ENCODE assay signal across 18 mouse cellular contexts in genomic region chr1:79678117-79678684, GRCm38 (mm10). TPM values are rescaled to one million over a fixed set of nuclear protein-coding genes. Genes with fewer than 3 reads are reported as not detected.
"Had no signal": no experiment of that assay in that cellular context is flagged by ENCODE, and none has a peak within 500 bp of the region (broad histone marks: within the 10 kb centered on the region; RNA-seq: fewer than 3 reads in every experiment).

No protein-coding gene starts in this region.

- ATAC-seq: midbrain, embryonic 13.5 days; midbrain, embryonic 16.5 days had no signal

- H3K4me2 ChIP-seq: liver, embryonic 13.5 days; midbrain, embryonic 13.5 days; neural tube, embryonic 13.5 days; stomach, embryonic 15.5 days had no signal

- H3K4me3 ChIP-seq: left cerebral cortex, adult 2 months; liver, embryonic 13.5 days; megakaryocyte, embryonic 14.5 days; midbrain, embryonic 10.5 days; midbrain, embryonic 13.5 days; myocyte; neural tube, embryonic 13.5 days; stomach, embryonic 15.5 days had no signal

- DNase-seq: kidney, adult 11 months; kidney, postnatal 25 days; layer of hippocampus, postnatal 36 days; liver, embryonic 13.5 days; lung, postnatal 36 days; retina, postnatal 1 day; right cerebral cortex, postnatal 25 days; spleen, adult 18-20 months; thymus, postnatal 25 days had no signal

- H3K4me1 ChIP-seq: liver, embryonic 13.5 days; midbrain, embryonic 10.5 days; midbrain, embryonic 13.5 days; neural tube, embryonic 13.5 days; stomach, embryonic 15.5 days had no signal

- H3K36me3 ChIP-seq: liver, embryonic 13.5 days; midbrain, embryonic 10.5 days; midbrain, embryonic 13.5 days; neural tube, embryonic 13.5 days; stomach, embryonic 15.5 days had no signal

- H3K27me3 ChIP-seq: stomach, embryonic 15.5 days had no signal

- H3K27ac ChIP-seq: kidney, postnatal 0 days; left cerebral cortex, adult 2 months; liver, embryonic 13.5 days; midbrain, embryonic 10.5 days; midbrain, embryonic 13.5 days; neural tube, embryonic 13.5 days; stomach, embryonic 15.5 days had no signal

- H3K9ac ChIP-seq: liver, embryonic 13.5 days; midbrain, embryonic 13.5 days; neural tube, embryonic 13.5 days; stomach, embryonic 15.5 days had no signal

- H3K9me3 ChIP-seq: liver, embryonic 13.5 days; megakaryocyte, embryonic 14.5 days; midbrain, embryonic 10.5 days; midbrain, embryonic 13.5 days; neural tube, embryonic 13.5 days; stomach, embryonic 15.5 days had no signal

RNA-seq across cellular contexts. Expression of gene Ap1s3, which starts 6.4 kb away (rescaled TPM):
- polyA plus RNA-seq: neural tube, embryonic 13.5 days had no signal
